Mouse (Mus musculus) stomach, embryonic 16.5 days (tissue): ENCODE data around the gene Morf4l1. TPM values are rescaled to one million over a fixed set of nuclear protein-coding genes. Genes with fewer than 3 reads are reported as not detected.

Source experiments
- ATAC-seq: fragments of 200-750 bp; cut with Nextera tagmentation; 2 replicates; pipeline ENCODE4 v1.8.0; 2017; ENCODE audit warnings: moderate number of reproducible peaks, moderate TSS enrichment; ENCODE audit not compliant: insufficient read depth, low FRiP score
- H3K27ac ChIP-seq: fragments of 300-500 bp; sonication (generic); 2 replicates; pipeline ENCODE4 v1.5.1; 2014; ENCODE audit warnings: low read length
- H3K27me3 ChIP-seq: fragments of 300-500 bp; sonication (generic); 2 replicates; pipeline ENCODE4 v1.6.1; 2014; ENCODE audit warnings: low read length, control low read depth, mixed read lengths; ENCODE audit not compliant: control insufficient read depth, insufficient read depth
- H3K36me3 ChIP-seq: fragments of 300-500 bp; sonication (generic); 2 replicates; pipeline ENCODE4 v1.6.1; 2014; ENCODE audit warnings: low read length; ENCODE audit not compliant: control insufficient read depth, insufficient read depth
- H3K4me1 ChIP-seq: fragments of 300-500 bp; sonication (generic); 2 replicates; pipeline ENCODE4 v1.6.1; 2014; ENCODE audit warnings: low read length, control low read depth, mixed read lengths; ENCODE audit not compliant: control insufficient read depth, insufficient read depth
- H3K4me2 ChIP-seq: fragments of 300-500 bp; sonication (generic); 2 replicates; pipeline ENCODE4 v1.6.1; 2014; ENCODE audit warnings: low read depth, low read length, mixed read lengths
- H3K4me3 ChIP-seq: fragments of 300-500 bp; sonication (generic); replicated peaks from 2 replicates; pipeline ENCODE4 v1.5.1; 2014; ENCODE audit warnings: mild to moderate bottlenecking, low read length
- H3K9ac ChIP-seq: fragments of 300-500 bp; sonication (generic); 2 replicates; pipeline ENCODE4 v1.6.1; 2014; ENCODE audit warnings: low read length
- H3K9me3 ChIP-seq: fragments of 300-500 bp; sonication (generic); replicated peaks from 2 replicates; pipeline ENCODE4 v1.6.1; 2016; ENCODE audit warnings: low read length, control low read depth; ENCODE audit not compliant: control insufficient read depth
- WGBS: fragments of 180-500 bp; shearing (Covaris S2); extraction: QIAGEN DNeasy Blood & Tissue Kit; methylation state at CpG from one replicate; pipeline ENCODE4 v1.1.7; 2014; 5-methylcytosine and 5-hydroxymethylcytosine counted together
- polyA plus RNA-seq: library from polyadenylated mRNA; unstranded; fragments of >200 nt; fragmentation: Nextera tagmentation; extraction: Ambion mirVana; gene quantifications from 2 replicates; pipeline ENCODE4 v1.2.1, GENCODE M21; 2015

Morf4l1 gene
- polyA plus RNA-seq, 1 experiment from 2014 or later: 405 TPM

DNA sequence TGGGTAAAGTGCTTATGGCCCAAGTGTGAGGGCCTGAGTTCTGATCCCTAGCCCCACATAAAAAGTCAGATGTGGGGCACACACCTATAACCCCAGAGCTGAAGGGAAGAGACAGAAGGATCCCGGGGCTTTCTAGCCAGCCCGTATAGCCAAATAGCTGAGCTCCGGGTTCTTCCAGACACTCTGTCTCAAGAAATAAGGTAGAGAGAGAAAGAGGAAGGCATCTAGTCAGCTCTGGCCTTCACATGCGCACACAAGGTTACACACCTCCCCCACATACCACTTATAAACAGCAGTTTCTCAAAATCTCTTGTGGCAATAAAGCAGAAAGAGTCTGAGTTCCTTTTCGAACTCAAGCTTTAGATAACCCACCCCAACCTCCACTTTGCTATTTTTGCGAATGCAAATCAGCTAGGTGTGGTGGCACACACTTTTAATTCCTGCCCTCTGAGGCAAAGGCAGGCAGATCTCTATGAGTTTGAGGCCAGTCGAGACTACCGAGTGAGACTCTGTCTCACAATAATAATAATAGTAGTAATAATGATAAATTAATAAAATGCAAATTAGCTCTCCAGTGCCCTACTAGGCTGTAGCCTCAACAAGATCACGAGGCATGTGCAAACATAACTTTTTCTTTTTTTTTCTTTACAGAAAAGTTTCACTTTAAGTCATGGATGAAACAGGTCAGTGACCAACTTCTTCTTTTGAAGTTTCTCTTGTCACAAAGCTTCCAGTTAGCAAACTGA, 54.6 kb downstream of the Morf4l1 start:
- Histone ChIP-seq H3K27ac (no peak overlapping the region), H3K4me2 (no peak overlapping the region), H3K4me1 (no peaks in the 10 kb centered on the region), H3K4me3 (no peak overlapping the region), H3K9me3 (no peaks in the 10 kb centered on the region), H3K27me3 (no peaks in the 10 kb centered on the region), H3K36me3 (no peaks in the 10 kb centered on the region), H3K9ac (no peak overlapping the region)
- 76% methylated on average over 9 of the region's 9 CpGs for WGBS
- ATAC-seq: no peak

DNA sequence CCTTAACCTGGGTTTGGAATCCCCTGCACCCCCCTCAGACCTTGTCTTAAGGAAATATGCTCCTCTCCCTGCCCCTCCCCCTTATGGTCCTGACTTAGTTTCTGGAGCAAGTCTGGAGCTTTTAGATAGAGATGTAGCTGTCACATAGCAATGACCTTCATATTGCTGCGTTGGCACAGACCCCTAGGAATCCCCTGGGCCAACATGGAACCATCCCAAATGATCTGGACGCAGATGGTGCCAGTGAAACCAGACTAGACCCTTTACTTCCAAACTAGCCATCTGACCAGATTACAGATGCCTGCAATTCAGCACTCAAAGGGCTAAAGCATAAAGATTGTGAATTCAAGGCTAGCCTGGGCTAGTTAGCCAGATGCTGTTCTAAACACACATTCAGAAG, 57.9 kb downstream of the Morf4l1 start:
- Histone ChIP-seq H3K36me3 (no peaks in the 10 kb centered on the region), H3K4me3 (no peak overlapping the region), H3K27ac (no peak overlapping the region), H3K9me3 (no peaks in the 10 kb centered on the region), H3K27me3 (no peaks in the 10 kb centered on the region), H3K4me2 (no peak overlapping the region), H3K4me1 (no peaks in the 10 kb centered on the region), H3K9ac (no peak overlapping the region)
- WGBS: 84% methylated on average over 2 of the region's 2 CpGs
- ATAC-seq: no peak

- Histone ChIP-seq H3K9me3 (no peaks in the 10 kb centered on the region), H3K4me1 (no peaks in the 10 kb centered on the region), H3K36me3 (no peaks in the 10 kb centered on the region), H3K9ac (no peak overlapping the region), H3K4me3 (no peak overlapping the region), H3K4me2 (no peak overlapping the region; the same call in 1 of the 2 replicates), H3K27me3 (no peaks in the 10 kb centered on the region), H3K27ac (no peak overlapping the region)
- ATAC-seq: no peak
- 76% methylated on average over 3 of the region's 3 CpGs for WGBS
These were observed 58.7 kb downstream of the Morf4l1 start for GRCm38 (mm10) chr9:90055911-90056310.

DNA sequence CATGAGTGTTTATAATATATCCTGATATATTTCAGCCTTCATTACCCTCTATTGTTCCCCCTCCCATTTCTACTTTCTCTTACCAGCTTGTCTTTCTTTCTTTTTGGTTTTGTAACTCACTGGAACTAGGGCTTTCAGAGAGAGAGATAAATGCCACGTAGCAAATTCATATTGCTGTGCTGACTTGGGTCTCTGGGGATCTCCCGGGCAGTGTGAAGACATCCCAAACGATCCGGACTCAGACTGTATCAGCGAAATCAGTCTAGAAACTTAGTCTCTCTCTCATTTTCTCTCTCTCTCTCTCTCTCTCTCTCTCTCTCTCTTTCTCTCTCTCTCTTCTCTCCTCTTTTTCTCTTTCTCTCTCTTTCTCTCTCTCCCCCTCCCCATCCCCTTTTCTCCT, 59.2 kb downstream of the Morf4l1 start:
- Histone ChIP-seq H3K4me2 (peak overlapping the region; percentile 89), H3K9me3 (no peaks in the 10 kb centered on the region), H3K27ac (no peak overlapping the region), H3K27me3 (no peaks in the 10 kb centered on the region), H3K36me3 (no peaks in the 10 kb centered on the region), H3K9ac (no peak overlapping the region), H3K4me1 (no peaks in the 10 kb centered on the region), H3K4me3 (peak overlapping the region; percentile 63)
- no peak for ATAC-seq
- 40% methylated on average over 5 of the region's 5 CpGs for WGBS

GRCm38 (mm10) chr9:90054371-90055145, 60.0 kb downstream of the Morf4l1 start:
- peak; percentile 88 for ATAC-seq

DNA sequence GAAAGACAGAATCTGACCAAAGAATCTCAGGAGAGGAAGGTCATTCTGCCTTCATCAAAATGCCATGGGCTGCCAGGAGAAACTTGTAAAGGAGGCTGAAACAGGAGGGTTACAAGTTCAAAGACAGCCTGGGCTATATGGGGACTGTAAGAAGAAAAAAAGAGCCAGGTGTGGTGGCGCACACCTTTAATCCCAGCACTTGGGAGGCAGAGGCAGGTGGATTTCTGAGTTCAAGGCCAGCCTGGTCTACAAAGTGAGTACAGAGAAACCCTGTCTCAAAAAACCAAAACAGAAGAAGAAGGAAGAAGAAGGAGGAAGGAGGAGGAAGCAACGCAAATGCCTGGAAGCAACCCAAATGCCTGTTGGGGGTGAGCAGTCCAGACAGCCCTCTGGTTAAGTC, 60.7 kb downstream of the Morf4l1 start, which contains the start of gene Ctsh:
Ctsh (plus strand) TSS at position 301 of the 400 bp plus-strand sequence.
- no peaks in the 10 kb centered on the region for H3K9me3 ChIP-seq
- peak within 1 kb of the TSS; percentile 89 for H3K4me2 ChIP-seq
- no peaks in the 10 kb centered on the region for H3K4me1 ChIP-seq
- no peak for ATAC-seq
- H3K4me3 ChIP-seq: peak within 1 kb of the TSS; percentile 63
- no peaks in the 10 kb centered on the region for H3K27me3 ChIP-seq
- peak within 1 kb of the TSS; percentile 55 for H3K27ac ChIP-seq
- 72% methylated on average over 2 of the region's 2 CpGs for WGBS
- H3K9ac ChIP-seq: peak within 1 kb of the TSS; percentile 80
- no peaks in the 10 kb centered on the region for H3K36me3 ChIP-seq

More at GRCm38 (mm10) chr9:90054371-90055145, 60.0 kb downstream of the Morf4l1 start:
- Histone ChIP-seq H3K4me1 (no peaks in the 10 kb centered on the region), H3K4me3 (peak overlapping the region; percentile 63), H3K9ac (peak overlapping the region; percentile 80), H3K27me3 (no peaks in the 10 kb centered on the region), H3K27ac (peak overlapping the region; percentile 55), H3K36me3 (no peaks in the 10 kb centered on the region), H3K4me2 (peak overlapping the region; percentile 89), H3K9me3 (no peaks in the 10 kb centered on the region)
- 2% methylated on average over 37 of the region's 37 CpGs for WGBS

GRCm38 (mm10) chr9:90047937-90048627, 66.5 kb downstream of the Morf4l1 start:
- Histone ChIP-seq H3K27me3 (no peaks in the 10 kb centered on the region), H3K4me3 (no peak overlapping the region), H3K27ac (peak overlapping the region; percentile 33; the same call in 1 of the 2 replicates), H3K4me1 (0 out of 2 replicates have a peak, but pooled peaks cover 3% of the 10 kb centered on the region), H3K4me2 (no peak overlapping the region), H3K36me3 (no peaks in the 10 kb centered on the region), H3K9me3 (no peaks in the 10 kb centered on the region), H3K9ac (no peak overlapping the region)
- WGBS: 49% methylated on average over 5 of the region's 5 CpGs
- peak; percentile 56; the same call in 1 of the 2 replicates for ATAC-seq

GRCm38 (mm10) chr9:90045191-90045590, 69.4 kb downstream of the Morf4l1 start:
- no peak for ATAC-seq
- no peaks in the 10 kb centered on the region for H3K36me3 ChIP-seq
- no peak overlapping the region for H3K27ac ChIP-seq
- 0 out of 2 replicates have a peak, but pooled peaks cover 3% of the 10 kb centered on the region for H3K4me1 ChIP-seq
- 73% methylated on average over 7 of the region's 7 CpGs for WGBS
- H3K9ac ChIP-seq: no peak overlapping the region
- H3K27me3 ChIP-seq: no peaks in the 10 kb centered on the region
- H3K4me3 ChIP-seq: no peak overlapping the region
- H3K9me3 ChIP-seq: no peaks in the 10 kb centered on the region
- H3K4me2 ChIP-seq: no peak overlapping the region
